Mouse (Mus musculus): Measurements from ENCODE around the gene Cacna2d1.

- TF ChIP-seq RAD21 (IDR thresholded peaks at IDR 0.05; ENCODE audit: low read depth, low read length) (no peak), RCOR1 (IDR thresholded peaks at IDR 0.05; ENCODE audit: low read depth, low read length) (no peak), POLR2A (IDR thresholded peaks at IDR 0.05; ENCODE audit: control insufficient read depth in 1 of 2, insufficient read depth in 1 of 2, low read depth in 1 of 2, low read length in 2 of 2, poor library complexity in 1 of 2) (no peak), SMC3 (IDR thresholded peaks at IDR 0.05; ENCODE audit: low read depth, low read length) (no peak), E2F4 (IDR thresholded peaks at IDR 0.05; ENCODE audit: borderline replicate concordance, low read depth, low read length) (no peak), CHD1 (IDR thresholded peaks at IDR 0.05; ENCODE audit: low read depth, low read length) (no peak), TCF12 (IDR thresholded peaks at IDR 0.05; ENCODE audit: low read depth, low read length) (no peak), POLR2AphosphoS2 (IDR thresholded peaks at IDR 0.05; ENCODE audit: low read length) (no peak), CTCF (IDR thresholded peaks at IDR 0.05 in 2 of 3, conservative IDR thresholded peaks at IDR 0.05 in 1 of 3; ENCODE audit: control insufficient read depth in 1 of 3, insufficient read depth in 1 of 3, low read depth in 2 of 3, low read length in 3 of 3, poor library complexity in 1 of 3, severe bottlenecking in 1 of 3) (no peak), MAX (IDR thresholded peaks at IDR 0.05; ENCODE audit: low read length) (no peak), EP300 (IDR thresholded peaks at IDR 0.05; ENCODE audit: low read depth in 1 of 2, low read length in 2 of 2) (no peak), POLR2AphosphoS5 (IDR thresholded peaks at IDR 0.05; ENCODE audit: borderline replicate concordance, low read depth, low read length) (no peak), KAT2A (conservative IDR thresholded peaks at IDR 0.05; ENCODE audit: low read depth, low read length) (no peak), GABPA (IDR thresholded peaks at IDR 0.05; ENCODE audit: low read depth, low read length) (no peak)
Measured at GRCm38 (mm10) chr5:15933581-15934375, 713 bp upstream of the Cacna2d1 start.
